Mouse (Mus musculus): ENCODE measurements around the gene Sun5. TPM values are rescaled to one million over a fixed set of nuclear protein-coding genes. Genes with fewer than 3 reads are reported as not detected.

Sun5 gene
- polyA plus RNA-seq, 1 experiment: not detected

DNA sequence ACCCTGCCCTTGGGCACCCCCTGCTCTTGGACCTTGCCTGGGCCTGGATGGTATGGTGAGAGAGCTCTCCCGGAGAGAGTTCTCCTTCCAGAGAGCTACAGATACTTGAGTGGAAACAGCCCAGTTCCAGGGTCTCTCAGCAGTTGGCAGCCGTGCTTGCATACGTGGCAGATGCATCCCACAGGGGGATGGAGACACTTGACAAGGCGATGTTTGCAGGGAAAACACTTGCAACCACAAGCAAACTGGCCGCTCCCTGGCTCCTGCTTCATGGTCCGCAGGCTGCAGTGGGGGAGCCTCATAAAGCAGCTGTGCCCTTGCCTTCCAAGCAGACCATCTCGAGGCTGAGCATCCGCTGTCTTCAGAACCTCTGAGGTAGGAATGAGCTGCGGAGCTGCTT, 3.9 kb upstream of the Sun5 start, which contains the start of gene Bpifb2:
TSS of gene Bpifb2 (plus strand) at position 301 of the 400 bp plus-strand sequence.
- 51% methylated on average over 9 of the region's 9 CpGs for WGBS
- no peak within 1 kb of the TSS for H3K4me3 ChIP-seq (ENCODE audit: low read depth, low read length)
- no peaks in the 10 kb centered on the region for H3K27me3 ChIP-seq (ENCODE audit: control insufficient read depth, insufficient read depth, low read length)
- no peaks in the 10 kb centered on the region for H3K36me3 ChIP-seq (ENCODE audit: control insufficient read depth, insufficient read depth, low read length)
- H3K4me1 ChIP-seq (ENCODE audit: control insufficient read depth, insufficient read depth, insufficient read length, low read length): no peaks in the 10 kb centered on the region
- TF ChIP-seq POLR2A (IDR thresholded peaks at IDR 0.05; ENCODE audit: low read depth, low read length): no peak
- no peak for TF ChIP-seq CTCF (IDR thresholded peaks at IDR 0.05; ENCODE audit: extremely low read depth, insufficient read length, insufficient replicate concordance, low read depth, low read length)
- H3K27ac ChIP-seq (ENCODE audit: insufficient read depth, low read depth, low read length): no peak within 1 kb of the TSS

DNA sequence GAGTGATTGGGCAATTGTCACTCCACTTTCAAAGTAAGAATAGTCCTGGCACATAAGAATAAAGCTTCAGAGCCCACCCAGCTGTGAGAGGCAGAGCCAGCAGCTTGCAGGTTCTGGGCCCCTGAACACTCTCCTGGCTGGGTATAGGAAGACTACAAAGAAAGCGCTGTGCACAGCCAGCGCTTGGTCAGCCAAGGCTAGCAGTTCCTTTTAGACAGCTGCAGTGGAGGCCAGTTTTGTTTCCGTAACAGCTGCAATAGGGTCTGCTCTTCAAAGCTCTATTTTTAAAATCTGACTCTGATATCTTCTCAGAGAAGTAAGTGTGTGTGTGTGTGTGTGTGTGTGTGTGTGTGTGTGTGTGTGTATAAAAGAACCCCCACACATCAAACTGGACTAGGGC, 8.9 kb downstream of the Sun5 start:
- no peaks in the 10 kb centered on the region for H3K4me1 ChIP-seq (ENCODE audit: control insufficient read depth, insufficient read depth, insufficient read length, low read length)

DNA sequence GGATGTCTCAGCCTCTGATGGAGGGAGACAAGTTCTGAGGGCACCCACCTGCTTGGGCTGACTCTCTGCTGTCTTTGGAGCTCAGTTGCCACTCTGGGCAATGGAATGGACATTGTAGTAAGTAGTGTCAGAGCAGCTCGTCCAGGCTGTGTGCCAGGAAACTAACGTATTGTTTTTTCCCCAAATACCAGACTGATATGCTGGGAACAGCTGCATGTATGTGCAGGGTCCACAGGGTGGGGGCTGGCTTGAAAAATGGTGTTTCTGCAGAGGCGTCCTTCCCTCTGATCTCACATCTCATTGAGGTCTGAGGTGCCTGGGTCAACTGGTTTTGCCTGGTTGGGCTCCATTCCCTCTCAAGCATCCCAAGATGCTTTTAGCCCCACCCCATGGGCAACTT, 10.2 kb downstream of the Sun5 start:
- 58% methylated on average over 3 of the region's 3 CpGs for WGBS
- no peaks in the 10 kb centered on the region for H3K27me3 ChIP-seq (ENCODE audit: control insufficient read depth, insufficient read depth, low read length)
- no peaks in the 10 kb centered on the region for H3K4me1 ChIP-seq (ENCODE audit: control insufficient read depth, insufficient read depth, insufficient read length, low read length)
- H3K4me3 ChIP-seq (ENCODE audit: low read depth, low read length): no peak overlapping the region
- TF ChIP-seq CTCF (IDR thresholded peaks at IDR 0.05; ENCODE audit: extremely low read depth, insufficient read length, insufficient replicate concordance, low read depth, low read length) (no peak), POLR2A (IDR thresholded peaks at IDR 0.05; ENCODE audit: low read depth, low read length) (no peak)
- no peak overlapping the region for H3K27ac ChIP-seq (ENCODE audit: insufficient read depth, low read depth, low read length)
- H3K36me3 ChIP-seq (ENCODE audit: control insufficient read depth, insufficient read depth, low read length): no peaks in the 10 kb centered on the region

More for the DNA sequence above, 8.9 kb downstream of the Sun5 start:
- Histone ChIP-seq H3K27me3 (ENCODE audit: control insufficient read depth, insufficient read depth, low read length) (no peaks in the 10 kb centered on the region), H3K27ac (ENCODE audit: insufficient read depth, low read depth, low read length) (no peak overlapping the region), H3K4me3 (ENCODE audit: low read depth, low read length) (no peak overlapping the region), H3K36me3 (ENCODE audit: control insufficient read depth, insufficient read depth, low read length) (no peaks in the 10 kb centered on the region)
- WGBS: 82% methylated on average over 3 of the region's 3 CpGs
- TF ChIP-seq CTCF (IDR thresholded peaks at IDR 0.05; ENCODE audit: extremely low read depth, insufficient read length, insufficient replicate concordance, low read depth, low read length) (no peak), POLR2A (IDR thresholded peaks at IDR 0.05; ENCODE audit: low read depth, low read length) (no peak)

- Histone ChIP-seq H3K27ac (ENCODE audit: insufficient read depth, low read depth, low read length) (no peak overlapping the region), H3K4me1 (ENCODE audit: control insufficient read depth, insufficient read depth, insufficient read length, low read length) (no peaks in the 10 kb centered on the region), H3K36me3 (ENCODE audit: control insufficient read depth, insufficient read depth, low read length) (no peaks in the 10 kb centered on the region), H3K4me3 (ENCODE audit: low read depth, low read length) (no peak overlapping the region), H3K27me3 (ENCODE audit: control insufficient read depth, insufficient read depth, low read length) (no peaks in the 10 kb centered on the region)
- TF ChIP-seq POLR2A (IDR thresholded peaks at IDR 0.05; ENCODE audit: low read depth, low read length) (no peak), CTCF (IDR thresholded peaks at IDR 0.05; ENCODE audit: extremely low read depth, insufficient read length, insufficient replicate concordance, low read depth, low read length) (no peak)
- WGBS: 90% methylated on average over 11 of the region's 11 CpGs
Observed at GRCm38 (mm10) chr2:153860315-153860714, 10.6 kb downstream of the Sun5 start.

DNA sequence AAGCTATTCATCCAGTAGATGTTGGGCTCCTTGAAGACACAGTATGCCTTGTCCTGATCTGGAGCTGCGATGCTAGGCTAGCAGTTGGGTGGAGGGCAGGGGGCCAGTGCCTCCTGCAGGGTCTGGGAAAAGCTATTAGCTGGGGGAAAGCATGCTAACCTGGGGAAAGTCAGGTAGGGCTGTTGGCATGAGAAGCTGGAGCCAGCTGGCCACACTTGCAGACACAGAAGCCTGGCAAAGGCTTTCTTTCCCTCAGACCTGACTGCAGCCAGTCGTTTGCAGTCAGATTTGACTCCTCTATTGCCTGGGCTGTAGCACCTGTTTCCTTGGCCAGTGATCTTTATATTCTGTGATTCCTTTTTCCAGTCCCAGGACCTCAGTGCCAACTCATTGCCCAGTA, 11.3 kb downstream of the Sun5 start:
- WGBS: 71% methylated on average over 2 of the region's 2 CpGs

DNA sequence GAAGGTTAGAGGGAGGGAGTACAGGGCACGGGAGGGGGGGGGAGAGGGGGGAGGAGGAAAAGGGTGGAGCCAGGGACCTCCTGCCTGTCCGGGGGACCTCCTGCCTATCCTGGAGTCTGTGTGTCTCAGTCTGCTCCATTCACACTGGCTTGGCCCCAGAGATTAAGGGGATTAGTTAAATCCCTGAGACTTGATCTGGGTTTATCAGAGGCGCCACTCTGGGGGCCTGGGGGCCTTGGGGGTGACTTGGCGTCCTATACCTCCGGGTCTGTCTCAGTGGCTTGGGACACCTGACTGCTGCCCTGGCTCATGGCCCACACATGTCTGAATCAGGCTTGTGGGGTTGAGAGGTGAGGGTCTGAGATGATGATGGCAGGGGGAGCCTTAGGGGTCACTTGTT, 17.3 kb downstream of the Sun5 start:
- Histone ChIP-seq H3K4me1 (ENCODE audit: control insufficient read depth, insufficient read depth, insufficient read length, low read length) (no peaks in the 10 kb centered on the region), H3K27ac (ENCODE audit: insufficient read depth, low read depth, low read length) (no peak overlapping the region), H3K4me3 (ENCODE audit: low read depth, low read length) (no peak overlapping the region), H3K36me3 (ENCODE audit: control insufficient read depth, insufficient read depth, low read length) (no peaks in the 10 kb centered on the region), H3K27me3 (ENCODE audit: control insufficient read depth, insufficient read depth, low read length) (no peaks in the 10 kb centered on the region)
- TF ChIP-seq CTCF (IDR thresholded peaks at IDR 0.05; ENCODE audit: extremely low read depth, insufficient read length, insufficient replicate concordance, low read depth, low read length): no peak
- no peak for TF ChIP-seq POLR2A (IDR thresholded peaks at IDR 0.05; ENCODE audit: low read depth, low read length)
- 15% methylated on average over 5 of the region's 5 CpGs for WGBS

More for the DNA sequence above, 11.3 kb downstream of the Sun5 start:
- Histone ChIP-seq H3K4me3 (ENCODE audit: low read depth, low read length) (no peak overlapping the region), H3K27ac (ENCODE audit: insufficient read depth, low read depth, low read length) (no peak overlapping the region), H3K27me3 (ENCODE audit: control insufficient read depth, insufficient read depth, low read length) (no peaks in the 10 kb centered on the region), H3K4me1 (ENCODE audit: control insufficient read depth, insufficient read depth, insufficient read length, low read length) (no peaks in the 10 kb centered on the region), H3K36me3 (ENCODE audit: control insufficient read depth, insufficient read depth, low read length) (no peaks in the 10 kb centered on the region)
- no peak for TF ChIP-seq POLR2A (IDR thresholded peaks at IDR 0.05; ENCODE audit: low read depth, low read length)
- TF ChIP-seq CTCF (IDR thresholded peaks at IDR 0.05; ENCODE audit: extremely low read depth, insufficient read length, insufficient replicate concordance, low read depth, low read length): no peak

- no peaks in the 10 kb centered on the region for H3K27me3 ChIP-seq (ENCODE audit: control insufficient read depth, insufficient read depth, low read length)
- H3K27ac ChIP-seq (ENCODE audit: insufficient read depth, low read depth, low read length): no peak overlapping the region
- no peak for TF ChIP-seq POLR2A (IDR thresholded peaks at IDR 0.05; ENCODE audit: low read depth, low read length)
- peak; percentile 35; the same call in 1 of the 2 replicates for TF ChIP-seq CTCF (IDR thresholded peaks at IDR 0.05; ENCODE audit: extremely low read depth, insufficient read length, insufficient replicate concordance, low read depth, low read length)
- WGBS: 45% methylated on average over 4 of the region's 4 CpGs
- H3K4me3 ChIP-seq (ENCODE audit: low read depth, low read length): no peak overlapping the region
- H3K4me1 ChIP-seq (ENCODE audit: control insufficient read depth, insufficient read depth, insufficient read length, low read length): no peaks in the 10 kb centered on the region
- no peaks in the 10 kb centered on the region for H3K36me3 ChIP-seq (ENCODE audit: control insufficient read depth, insufficient read depth, low read length)
Observed at GRCm38 (mm10) chr2:153851030-153851360, 19.9 kb downstream of the Sun5 start.
